In genomic region chr11:43516344-43517021, GRCm38 (mm10) we compare ENCODE assay signal across 8 mouse cellular contexts. TPM values are rescaled to one million over a fixed set of nuclear protein-coding genes. Genes with fewer than 3 reads are reported as not detected.
A peak's percentile ranks its signal among the peaks of the same experiment; 100 is the strongest.
DNase-seq lines count a peak whose midpoint lies in the region; ATAC-seq and TF ChIP-seq lines count a peak whose summit lies in the region.

No protein-coding gene starts in this region.

- H3K27ac ChIP-seq in forebrain, embryonic 10.5 days = peak overlapping the region; percentile 58; the same call in 1 of the 2 replicates
- H3K27ac ChIP-seq in forebrain, embryonic 16.5 days (ENCODE audit: low read length) = no peak overlapping the region
- H3K27ac ChIP-seq in hindbrain, embryonic 13.5 days = no peak overlapping the region
- H3K27ac ChIP-seq in liver, postnatal 0 days (ENCODE audit: low read depth) = no peak overlapping the region

- no peak overlapping the region for H3K4me3 ChIP-seq in forebrain, embryonic 10.5 days
- no peak overlapping the region for H3K4me3 ChIP-seq in forebrain, embryonic 16.5 days (replicated peaks; ENCODE audit: low read length)
- no peak overlapping the region for H3K4me3 ChIP-seq in hindbrain, embryonic 13.5 days
- H3K4me3 ChIP-seq in liver, postnatal 0 days (ENCODE audit: low read depth, low read length) = no peak overlapping the region

- peak; percentile 49 for DNase-seq in forebrain, embryonic 10.5 days (ENCODE audit: extremely low spot score, low spot score)
- DNase-seq in B cell, adult 2 months = peak; percentile 10 to 24
- peak; percentile 66 for DNase-seq in cerebellum, adult 9-11 months
- peak; percentile 51 for DNase-seq in liver, postnatal 0 days
- peak; percentile 69 for DNase-seq in retina, postnatal 1 day
- DNase-seq in right cerebral cortex, postnatal 25 days = no peak

- WGBS in forebrain, embryonic 10.5 days = 39% methylated on average over 8 of the region's 8 CpGs
- WGBS in forebrain, embryonic 16.5 days = 42% methylated on average over 8 of the region's 8 CpGs
- WGBS in hindbrain, embryonic 13.5 days = 50% methylated on average over 8 of the region's 8 CpGs
- WGBS in liver, postnatal 0 days (ENCODE audit: insufficient replicate concordance) = 30% methylated on average over 8 of the region's 8 CpGs

- peaks cover 16% of the 10 kb centered on the region for H3K4me1 ChIP-seq in forebrain, embryonic 10.5 days
- H3K4me1 ChIP-seq in forebrain, embryonic 16.5 days (replicated peaks; ENCODE audit: control insufficient read depth, insufficient read depth, low read length) = no peaks in the 10 kb centered on the region
- no peaks in the 10 kb centered on the region for H3K4me1 ChIP-seq in hindbrain, embryonic 13.5 days (replicated peaks)
- H3K4me1 ChIP-seq in liver, postnatal 0 days (ENCODE audit: insufficient read depth) = no peaks in the 10 kb centered on the region

- no peaks in the 10 kb centered on the region for H3K36me3 ChIP-seq in forebrain, embryonic 10.5 days (replicated peaks)
- H3K36me3 ChIP-seq in forebrain, embryonic 16.5 days (ENCODE audit: control insufficient read depth, insufficient read depth) = no peaks in the 10 kb centered on the region
- no peaks in the 10 kb centered on the region for H3K36me3 ChIP-seq in hindbrain, embryonic 13.5 days
- H3K36me3 ChIP-seq in liver, postnatal 0 days (replicated peaks; ENCODE audit: insufficient read depth, low read length) = no peaks in the 10 kb centered on the region

- no peak overlapping the region for H3K4me2 ChIP-seq in forebrain, embryonic 16.5 days (ENCODE audit: low read length)
- no peak overlapping the region for H3K4me2 ChIP-seq in hindbrain, embryonic 13.5 days
- no peak overlapping the region for H3K4me2 ChIP-seq in liver, postnatal 0 days (ENCODE audit: low read depth, low read length)

- H3K9ac ChIP-seq in forebrain, embryonic 16.5 days (replicated peaks; ENCODE audit: low read depth, low read length) = no peak overlapping the region
- no peak overlapping the region for H3K9ac ChIP-seq in hindbrain, embryonic 13.5 days
- no peak overlapping the region for H3K9ac ChIP-seq in liver, postnatal 0 days (replicated peaks)

- no peak for ATAC-seq in forebrain, embryonic 16.5 days
- ATAC-seq in hindbrain, embryonic 13.5 days (ENCODE audit: low FRiP score) = peak; percentile 36; the same call in 1 of the 2 replicates
- ATAC-seq in liver, postnatal 0 days = no peak

- no peaks in the 10 kb centered on the region for H3K27me3 ChIP-seq in forebrain, embryonic 10.5 days (ENCODE audit: poor library complexity, severe bottlenecking)
- H3K27me3 ChIP-seq in forebrain, embryonic 16.5 days (replicated peaks; ENCODE audit: control insufficient read depth, insufficient read depth, low read length) = no peaks in the 10 kb centered on the region
- H3K27me3 ChIP-seq in hindbrain, embryonic 13.5 days = no peaks in the 10 kb centered on the region
- H3K27me3 ChIP-seq in liver, postnatal 0 days (ENCODE audit: insufficient read depth, low read length) = no peaks in the 10 kb centered on the region

- no peak for TF ChIP-seq EP300 in liver, postnatal 0 days (IDR thresholded peaks at IDR 0.05; ENCODE audit: low read depth)

- no peaks in the 10 kb centered on the region for H3K9me3 ChIP-seq in forebrain, embryonic 10.5 days
- H3K9me3 ChIP-seq in forebrain, embryonic 16.5 days (ENCODE audit: control insufficient read depth, low read length) = no peaks in the 10 kb centered on the region
- H3K9me3 ChIP-seq in hindbrain, embryonic 13.5 days = no peaks in the 10 kb centered on the region
- no peaks in the 10 kb centered on the region for H3K9me3 ChIP-seq in liver, postnatal 0 days (ENCODE audit: low read length)

- peak; percentile 65 for TF ChIP-seq CTCF in liver, postnatal 0 days (IDR thresholded peaks at IDR 0.05; ENCODE audit: low read depth)

RNA-seq across cellular contexts. Expression of gene Ccnjl, which starts 12.1 kb away (rescaled TPM):
- polyA plus RNA-seq in forebrain, embryonic 10.5 days (2016; fragmentation: Nextera tagmentation; extraction: Ambion mirVana) = 34.8 and 36.9 TPM in 2 replicates
- polyA plus RNA-seq in forebrain, embryonic 16.5 days (2015; fragmentation: Nextera tagmentation; extraction: Ambion mirVana) = 9.5 and 13.5 TPM in 2 replicates
- 18.5 and 20.8 TPM in 2 replicates for polyA plus RNA-seq in hindbrain, embryonic 13.5 days (2015; fragmentation: Nextera tagmentation; extraction: Ambion mirVana)
- polyA plus RNA-seq in liver, postnatal 0 days (2015; fragmentation: Nextera tagmentation; extraction: Ambion mirVana) = 1.5 and 2.1 TPM in 2 replicates

RNA-seq across cellular contexts. Expression of gene C1qtnf2, which starts 42.4 kb away (rescaled TPM):
- polyA plus RNA-seq in forebrain, embryonic 10.5 days (2016; fragmentation: Nextera tagmentation; extraction: Ambion mirVana) = 0.71 and 1.2 TPM in 2 replicates
- 5.9 and 6.5 TPM in 2 replicates for polyA plus RNA-seq in forebrain, embryonic 16.5 days (2015; fragmentation: Nextera tagmentation; extraction: Ambion mirVana)
- 8.0 and 8.3 TPM in 2 replicates for polyA plus RNA-seq in hindbrain, embryonic 13.5 days (2015; fragmentation: Nextera tagmentation; extraction: Ambion mirVana)
- 2.5 and 2.7 TPM in 2 replicates for polyA plus RNA-seq in liver, postnatal 0 days (2015; fragmentation: Nextera tagmentation; extraction: Ambion mirVana)
